Mouse (Mus musculus) thymus, postnatal 25 days (tissue): ENCODE data around the gene Strip1.

Source experiments
- DNase-seq: peaks from one replicate; pipeline ENCODE4 v3.0.0; 2022

Strip1 gene

DNA sequence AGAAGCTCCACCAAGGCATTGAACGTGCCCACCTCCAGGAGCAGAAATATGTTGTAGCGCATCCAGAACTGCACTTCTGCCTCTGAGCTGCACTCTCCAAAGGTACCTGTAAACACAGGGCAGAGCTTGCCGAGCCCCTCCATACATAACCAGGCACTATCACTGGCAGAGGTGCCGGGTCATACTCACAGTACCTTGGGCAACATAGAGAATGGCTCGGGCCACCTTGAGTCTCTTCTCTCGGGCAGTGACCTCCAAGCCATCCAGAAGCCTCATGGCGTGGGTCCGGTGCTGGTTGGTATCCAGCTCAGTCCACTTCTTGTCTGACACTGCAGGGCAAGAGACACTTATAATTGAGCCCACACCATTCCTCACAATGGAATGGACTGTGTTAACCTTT lies 4.7 kb downstream of the Strip1 start:
- DNase-seq = no peak

DNA sequence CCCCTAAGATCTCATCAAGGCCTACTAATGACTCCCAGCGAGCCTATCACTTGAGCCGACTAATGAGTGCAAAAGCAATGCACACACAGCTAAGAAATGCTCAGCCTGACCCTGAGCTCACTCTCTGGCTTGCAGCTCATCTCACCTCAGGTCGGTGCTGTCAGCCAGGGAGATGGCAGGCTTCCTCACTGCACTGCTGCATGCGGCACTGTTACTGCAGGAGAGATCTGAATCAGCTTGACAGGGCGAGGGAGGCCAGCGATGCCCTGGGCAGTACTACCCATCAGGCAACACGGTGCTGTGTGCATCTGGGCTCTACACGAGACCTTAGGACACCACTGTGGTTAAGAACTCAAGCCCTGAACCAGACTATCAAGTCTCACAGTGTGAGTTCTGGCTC lies 6.0 kb downstream of the Strip1 start:
- DNase-seq = no peak

DNA sequence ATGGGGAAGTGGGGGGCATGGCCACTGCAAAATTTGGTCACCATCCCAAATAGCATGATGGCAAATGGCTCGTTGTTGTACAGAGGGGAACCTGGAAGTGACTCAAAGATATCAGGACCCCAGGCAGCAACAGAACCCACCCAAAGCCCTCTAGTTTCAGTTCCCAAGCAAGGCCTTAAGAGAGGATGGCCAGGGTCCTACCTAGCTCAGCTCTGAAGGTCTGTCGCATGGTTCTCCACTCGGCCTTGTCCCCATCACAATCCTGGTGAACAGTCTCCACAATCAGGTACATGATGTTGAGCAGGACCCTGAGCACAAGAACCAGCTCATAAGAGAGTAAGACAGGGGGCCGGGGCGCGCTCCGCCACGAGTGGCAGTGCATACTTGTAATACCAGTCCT lies 7.1 kb downstream of the Strip1 start:
- DNase-seq = no peak

DNA sequence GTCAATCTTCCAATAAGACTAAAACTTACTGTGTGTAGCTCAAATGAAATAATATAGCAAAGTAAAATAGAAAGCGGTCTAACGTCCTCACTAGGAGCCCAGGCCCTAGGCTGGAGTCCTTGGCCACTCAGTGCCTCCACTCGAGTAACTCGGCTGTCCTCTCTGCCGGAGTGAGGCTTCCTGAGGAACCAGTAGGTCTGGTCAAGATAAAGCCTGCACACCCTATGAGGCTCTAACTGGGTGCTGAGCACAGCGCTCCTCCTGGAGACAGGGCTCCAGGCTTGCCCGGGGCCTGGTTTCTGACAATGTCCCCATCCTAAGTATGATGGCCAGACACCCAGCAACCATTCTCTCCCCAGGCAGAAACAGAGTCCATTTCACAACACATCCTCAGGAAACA lies 9.0 kb downstream of the Strip1 start:
- DNase-seq = no peak

DNA sequence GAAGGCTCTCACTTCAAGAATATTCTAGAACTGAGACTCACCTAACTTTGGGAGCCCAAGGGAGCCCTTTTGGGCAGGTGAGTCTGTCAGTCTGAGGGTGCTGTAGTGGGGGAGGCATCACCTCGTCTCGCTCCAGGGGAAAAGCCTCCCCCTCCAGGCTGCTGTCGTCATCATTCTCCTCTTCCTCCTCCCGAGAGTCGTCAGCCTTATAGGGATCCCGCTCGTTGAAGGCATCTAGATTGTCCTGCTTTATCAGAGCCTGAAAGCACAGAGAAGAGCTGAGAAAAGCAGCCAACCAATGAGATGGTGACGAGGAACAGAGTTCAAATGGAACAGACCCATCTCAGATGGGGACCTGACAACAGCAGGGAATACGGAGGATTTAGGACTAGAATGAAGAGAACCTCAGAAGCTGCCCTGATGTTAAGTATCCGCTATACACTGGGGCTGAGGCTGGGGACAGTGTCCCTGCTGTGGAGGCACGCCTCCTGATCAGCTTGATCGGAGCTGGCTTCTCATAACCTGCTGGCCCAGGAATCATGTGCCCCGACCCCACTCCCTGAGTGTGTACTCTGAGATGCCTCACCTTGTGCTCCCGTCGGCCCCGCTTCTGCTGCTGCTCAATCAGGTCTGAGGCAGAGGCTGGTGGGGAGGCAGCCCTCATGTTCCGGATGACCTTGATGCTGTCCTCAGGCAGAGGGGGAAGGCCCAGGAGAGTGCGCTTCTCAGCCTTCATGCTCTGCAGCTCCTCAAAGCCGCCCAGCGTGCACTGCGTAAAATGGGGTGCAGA lies 10.0 kb downstream of the Strip1 start:
- DNase-seq = no peak

DNA sequence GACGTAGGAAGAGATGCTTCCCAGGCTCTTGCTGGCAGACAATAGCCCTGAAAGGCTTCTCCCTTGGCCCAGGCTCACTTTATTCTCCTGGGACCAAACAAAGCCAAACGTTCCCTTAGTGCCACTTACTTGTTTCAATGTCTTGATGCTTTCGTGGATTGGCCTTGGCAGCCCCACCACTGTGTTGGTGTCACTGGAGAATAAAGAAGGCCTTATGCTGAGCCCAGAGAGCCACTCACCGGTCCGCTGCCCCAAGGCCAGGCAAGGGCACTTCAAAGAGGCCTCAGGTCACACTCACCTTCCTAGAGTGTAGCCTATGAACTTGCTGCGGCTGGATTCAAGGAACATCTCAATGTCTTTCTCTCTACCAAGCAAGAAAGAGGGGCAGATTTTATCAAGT lies 11.6 kb downstream of the Strip1 start:
- DNase-seq = no peak

DNA sequence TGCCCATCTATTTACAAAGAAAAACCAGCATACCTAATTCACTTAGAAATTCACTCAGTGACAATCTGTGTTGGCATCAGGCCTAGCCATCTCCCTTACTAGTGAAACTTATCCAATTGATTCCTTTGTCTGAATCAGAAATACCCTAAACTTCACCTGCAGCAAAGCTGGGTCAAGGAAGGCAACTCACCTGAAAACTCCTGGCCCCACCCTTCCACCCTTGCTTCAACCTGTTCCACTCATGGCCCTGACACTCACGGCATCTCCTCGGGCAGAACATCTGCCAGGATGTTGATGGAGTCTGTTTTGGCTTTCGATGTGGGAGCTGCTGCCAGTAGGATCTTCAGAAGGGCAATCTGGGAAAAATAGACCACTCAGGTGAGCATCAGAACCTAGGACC lies 13.7 kb downstream of the Strip1 start:
- no peak for DNase-seq

DNA sequence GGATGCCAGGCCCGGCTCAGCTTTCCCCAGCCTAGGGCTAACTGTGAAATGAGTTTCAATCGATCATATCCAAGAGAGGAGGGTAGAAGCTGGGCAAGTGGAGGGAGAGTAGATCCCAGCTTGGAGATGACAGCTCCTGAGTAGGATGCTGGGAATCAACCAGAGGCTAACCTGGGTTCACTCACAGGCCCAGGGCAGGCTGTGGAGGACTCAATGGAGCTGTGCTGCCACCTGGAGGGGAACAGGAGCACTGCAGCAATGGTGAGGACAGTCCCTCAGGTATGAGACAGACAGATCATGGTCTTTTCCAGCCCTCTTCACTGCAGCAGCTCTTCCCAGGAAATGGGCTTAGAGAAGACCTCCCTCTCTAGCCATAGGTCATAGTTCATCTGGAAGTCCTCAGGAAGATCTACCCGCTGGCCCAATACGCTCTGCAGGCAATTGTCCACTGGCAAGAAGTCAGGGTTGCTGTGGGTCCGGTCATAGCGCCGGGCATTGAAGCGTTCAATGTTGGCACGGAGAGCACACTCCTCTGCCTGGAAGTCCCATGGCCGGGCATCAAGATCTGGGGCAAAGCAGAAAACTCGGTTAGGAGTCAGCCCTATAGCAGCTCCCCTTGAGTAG lies 18.5 kb downstream of the Strip1 start:
- peak; percentile 62 for DNase-seq

DNA sequence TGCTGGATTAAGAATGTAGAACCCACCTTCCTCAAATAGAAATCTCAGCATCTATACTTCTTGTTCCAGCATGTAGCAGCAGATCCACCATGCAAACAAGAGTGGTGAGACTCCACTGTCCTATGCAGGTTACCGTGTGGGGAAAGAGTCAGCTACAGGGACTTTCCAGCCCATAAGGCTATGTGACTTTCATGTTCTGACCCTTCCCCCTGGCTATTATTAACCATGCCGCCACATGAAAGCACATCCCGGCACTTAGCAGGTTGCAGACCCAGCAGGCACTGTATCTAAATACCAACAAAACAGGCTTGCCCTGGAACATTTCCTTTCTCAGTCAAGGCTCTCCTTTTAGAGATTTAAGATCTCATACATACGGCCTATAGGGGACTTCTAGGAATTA lies 20.1 kb downstream of the Strip1 start:
- DNase-seq = no peak

DNA sequence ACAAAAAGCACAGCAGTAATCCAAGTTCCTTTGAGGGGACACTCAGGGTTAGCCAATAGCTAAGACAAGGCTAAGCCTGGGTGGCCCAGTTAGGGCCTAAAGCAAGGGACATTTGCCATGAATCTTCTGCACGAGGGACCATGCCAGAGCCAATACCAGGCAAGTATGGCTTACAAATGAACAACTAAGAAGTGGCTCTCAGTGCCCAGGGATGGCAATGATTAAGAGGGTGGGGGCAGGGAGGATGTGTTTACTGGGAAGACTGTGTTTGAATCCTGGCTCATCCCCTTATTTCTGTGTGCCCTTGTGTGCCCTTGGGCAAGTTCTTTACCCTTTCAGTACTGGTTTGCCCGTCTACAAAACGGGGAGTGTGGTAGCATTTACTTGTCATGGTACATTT lies 22.1 kb downstream of the Strip1 start:
- no peak for DNase-seq

DNA sequence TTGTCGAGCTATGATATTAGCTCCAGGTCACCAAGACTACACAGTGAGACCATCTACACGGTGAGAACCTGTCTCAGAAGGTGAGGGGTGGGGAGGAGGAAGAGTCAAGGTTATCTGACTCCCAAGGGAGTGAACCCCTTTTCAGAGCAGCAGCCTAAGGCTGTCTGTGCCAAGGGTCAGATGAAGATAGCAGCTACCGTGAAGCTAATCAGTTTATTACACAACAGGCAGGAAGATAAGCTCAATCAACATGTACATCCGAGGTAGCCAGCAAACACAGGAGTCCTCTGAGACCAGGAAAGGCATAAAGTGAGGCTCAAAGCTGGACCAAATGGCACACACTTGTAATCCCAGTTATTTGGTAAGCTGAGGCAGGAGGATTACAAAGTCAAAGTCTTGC lies 22.7 kb downstream of the Strip1 start:
- no peak for DNase-seq

DNA sequence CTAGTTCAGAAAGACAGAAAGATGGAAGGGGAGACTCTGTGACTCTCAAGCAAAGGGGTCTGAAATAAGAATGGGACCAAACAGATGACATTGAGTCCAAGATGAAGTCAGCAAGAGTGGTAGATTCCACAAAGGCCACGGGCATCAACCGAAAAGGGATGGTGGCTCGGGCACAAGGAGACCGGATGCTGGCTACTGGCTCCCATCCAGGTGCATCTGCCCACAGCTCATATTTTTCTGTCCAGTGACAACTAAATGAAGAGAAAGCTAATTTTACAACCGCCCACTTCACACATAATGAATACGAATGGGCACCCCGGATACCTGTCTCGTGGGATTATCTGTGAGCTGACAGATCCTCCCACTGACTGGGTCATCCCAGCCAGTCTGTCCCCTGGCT lies 24.3 kb downstream of the Strip1 start:
- no peak for DNase-seq

DNA sequence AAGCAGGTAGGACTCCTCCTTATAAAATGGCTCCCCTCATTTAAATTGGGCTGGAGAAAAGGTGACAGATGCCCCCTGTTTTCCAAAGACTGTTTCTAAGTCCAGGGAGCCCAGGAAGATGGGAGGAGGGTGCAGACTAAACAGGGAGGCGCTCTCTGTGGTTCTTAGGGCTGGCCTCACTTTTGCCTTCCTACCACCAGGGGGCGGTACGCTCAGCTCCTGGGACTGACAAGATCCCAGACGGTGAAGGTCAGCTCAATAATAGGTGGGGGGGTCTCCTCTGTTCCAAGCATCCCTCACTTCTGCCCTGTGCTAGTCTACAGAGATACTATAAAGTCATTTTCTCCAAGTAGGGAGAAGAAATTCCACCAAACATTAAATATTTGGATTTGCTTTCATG lies 26.2 kb downstream of the Strip1 start:
- peak; percentile 49 for DNase-seq

DNA sequence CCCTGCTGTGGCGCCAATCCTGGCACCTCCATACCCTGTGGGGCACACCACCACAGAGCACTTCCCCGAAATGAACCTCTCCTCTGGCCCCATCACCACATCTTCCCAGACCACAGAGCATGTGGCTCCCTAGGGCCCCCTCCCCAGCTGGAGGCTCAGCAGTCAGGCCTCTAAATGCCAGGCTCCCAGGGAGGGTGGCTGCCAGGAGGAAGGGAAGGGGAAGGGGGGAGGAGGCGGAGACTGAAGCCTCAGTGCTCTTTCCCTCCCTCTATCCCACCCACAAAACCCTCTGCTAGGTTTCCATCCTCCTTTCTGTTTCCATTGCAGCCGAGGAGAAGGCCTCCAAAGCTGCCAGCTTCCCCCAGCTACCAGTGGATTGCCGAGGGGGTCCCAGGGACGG lies 31.4 kb downstream of the Strip1 start:
- no peak for DNase-seq

DNA sequence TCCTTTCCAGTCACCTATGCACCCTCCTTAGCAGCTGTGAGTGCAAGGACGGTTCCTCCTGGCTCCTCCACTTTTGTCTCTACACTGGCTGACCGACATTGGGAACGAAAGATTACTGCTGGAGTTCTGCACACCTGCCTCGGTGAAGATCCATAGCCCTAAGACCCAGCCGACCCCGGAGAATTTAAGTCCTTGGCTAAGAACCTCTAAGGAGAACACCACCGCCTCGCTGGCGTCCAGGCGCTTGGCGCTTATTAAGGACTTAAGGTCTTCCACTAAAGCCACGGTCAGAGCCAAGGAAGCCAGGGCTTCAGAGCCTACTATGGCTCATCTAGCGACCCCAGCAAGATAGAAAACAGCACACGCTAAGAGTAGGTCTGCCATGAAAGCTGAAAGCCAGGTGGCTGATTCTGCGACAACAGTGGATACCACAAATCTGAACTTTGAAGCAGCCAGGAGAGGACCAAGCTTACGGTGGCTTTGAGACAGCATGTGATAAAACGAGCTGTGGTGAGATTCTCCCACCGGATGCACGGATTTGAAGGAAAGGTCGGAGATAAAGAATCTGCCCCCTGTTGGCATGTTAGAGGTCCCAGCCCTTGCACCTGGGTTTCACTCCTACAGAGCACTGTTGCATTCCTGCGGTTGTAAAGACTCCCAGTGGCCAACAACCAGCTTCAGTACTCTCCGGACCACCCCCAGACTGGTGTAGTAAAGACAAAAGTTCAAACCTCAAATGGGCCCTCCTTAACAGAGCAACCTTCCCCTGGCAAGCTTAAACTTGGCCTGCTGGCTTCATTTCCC lies 33.7 kb downstream of the Strip1 start:
- no peak for DNase-seq

DNA sequence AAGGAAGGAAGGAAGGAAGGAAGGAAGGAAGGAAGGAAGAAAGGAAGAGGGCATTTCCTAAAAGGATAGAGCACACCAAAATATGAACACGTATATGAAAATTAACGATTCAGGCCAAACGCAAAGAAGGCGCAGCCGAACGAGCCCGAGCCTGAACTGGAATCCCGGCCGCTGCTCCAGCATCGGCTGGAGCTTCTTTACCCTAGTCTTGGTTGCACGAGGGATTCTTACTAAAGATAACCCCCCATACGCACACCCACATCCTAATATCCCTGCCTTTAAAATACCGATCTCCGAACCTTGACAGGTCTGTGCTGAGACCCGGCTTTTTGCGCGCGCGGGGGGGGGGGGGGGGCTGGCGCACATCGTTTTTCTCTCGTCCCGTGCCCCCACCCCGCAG lies 34.4 kb downstream of the Strip1 start:
- DNase-seq = no peak

DNA sequence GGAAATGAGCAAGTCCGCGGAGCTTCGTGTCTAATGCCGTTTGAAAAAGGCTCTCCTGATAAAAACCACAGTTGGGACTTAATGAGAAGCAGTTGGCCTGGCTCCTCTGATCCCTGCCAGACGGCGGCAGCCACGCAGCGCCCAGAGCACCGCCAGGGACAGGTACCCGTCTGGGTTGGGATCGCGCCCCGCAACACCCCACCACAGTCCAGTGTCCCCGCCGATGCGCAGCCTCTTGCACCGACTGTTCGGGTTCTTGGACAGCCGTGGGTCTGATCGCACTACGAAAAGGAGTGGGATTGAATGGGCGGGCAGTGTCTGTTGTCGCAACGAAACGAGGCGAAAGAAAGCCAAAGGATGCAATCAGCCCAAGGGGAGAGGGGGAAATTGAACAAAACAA lies 34.9 kb downstream of the Strip1 start:
- no peak for DNase-seq

DNA sequence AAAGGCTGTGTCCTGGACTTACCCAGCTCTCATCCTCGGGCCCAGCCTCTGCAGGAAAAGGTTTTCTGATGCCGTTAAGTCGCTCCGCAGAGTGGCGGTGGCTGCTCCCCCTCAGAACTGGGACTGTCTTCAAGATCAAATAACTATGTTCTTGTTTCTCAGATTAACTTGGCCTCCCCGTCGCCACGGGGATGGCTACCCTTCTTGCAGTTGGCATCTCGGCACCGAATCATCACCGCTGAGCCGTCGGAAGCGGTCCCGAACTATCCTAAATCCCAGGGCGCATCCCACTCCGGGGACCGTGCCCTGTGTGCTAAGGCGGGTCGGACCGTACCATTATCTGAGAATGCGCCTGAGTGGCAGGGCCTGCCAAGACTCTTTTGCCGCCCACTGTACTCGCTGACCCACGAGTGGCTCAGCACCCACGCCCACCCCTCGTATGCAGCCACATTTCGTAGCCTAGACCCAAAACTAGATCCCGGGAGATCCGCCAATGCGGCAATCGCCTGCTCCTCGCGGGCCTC lies 35.5 kb downstream of the Strip1 start:
- no peak for DNase-seq

DNA sequence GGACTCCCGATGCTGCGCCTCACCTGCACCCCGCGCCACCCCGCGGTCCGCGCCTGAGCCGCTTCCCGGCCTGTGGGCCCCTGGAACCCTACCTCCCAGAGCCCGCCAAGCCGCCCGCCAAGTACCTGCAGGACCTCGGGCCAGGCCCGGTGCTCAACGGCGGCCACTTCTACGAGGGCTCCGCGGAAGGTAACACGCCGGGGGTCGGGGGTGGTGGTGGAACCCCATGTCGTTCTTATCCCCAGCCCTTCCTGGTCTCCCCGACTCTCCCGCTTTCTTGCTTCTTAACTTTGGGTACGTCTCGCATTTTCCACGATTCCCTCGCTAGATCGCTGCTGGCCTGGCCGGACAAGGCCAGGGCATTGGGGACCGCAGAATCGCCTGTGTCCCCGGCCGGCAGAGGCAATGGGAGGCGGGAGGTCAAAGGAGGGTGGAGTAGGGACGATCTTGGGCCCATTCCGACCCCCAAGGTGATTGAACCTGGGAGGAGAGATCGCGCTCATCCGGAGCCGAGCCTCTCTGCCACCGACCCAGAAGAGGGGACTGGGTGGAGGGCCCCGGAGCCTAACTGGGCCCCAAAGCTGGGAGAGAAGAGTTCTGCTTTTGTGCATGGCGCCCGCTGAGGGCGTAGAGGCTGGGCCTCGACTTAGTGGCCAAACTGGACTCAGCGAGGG lies 36.1 kb downstream of the Strip1 start:
- DNase-seq = no peak

DNA sequence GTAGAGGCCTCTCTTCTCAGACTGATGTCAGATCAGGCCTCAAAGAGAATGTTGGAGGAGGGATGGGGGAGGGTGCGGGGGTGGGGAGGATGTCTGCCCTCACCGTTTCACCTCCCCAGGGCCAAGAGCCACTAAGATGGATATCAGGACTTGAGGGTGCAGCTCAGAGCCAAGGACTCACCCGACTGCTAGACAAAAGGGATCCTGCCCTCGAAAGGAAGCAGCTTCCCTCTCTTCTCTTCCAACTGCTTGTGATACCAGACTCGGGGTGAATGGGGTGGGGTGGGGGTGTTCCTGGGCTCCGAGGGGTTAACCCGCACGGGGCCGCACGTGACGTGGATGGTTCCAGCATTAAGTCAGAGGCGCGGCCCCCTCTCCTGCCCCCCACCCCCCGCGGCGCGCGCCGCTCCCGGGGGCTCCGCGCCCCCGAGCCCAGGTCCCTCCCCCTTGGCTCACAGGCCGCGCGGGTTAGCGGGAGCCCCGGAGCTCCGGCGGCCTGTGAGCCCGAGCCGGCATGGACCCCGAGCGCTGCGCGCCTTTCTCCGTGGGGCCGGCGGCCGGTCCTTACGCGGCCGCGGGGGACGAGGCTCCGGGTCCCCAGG lies 36.7 kb downstream of the Strip1 start, which contains the start of gene Alx3:
TSS of gene Alx3 (plus strand) at position 370 of the 602 bp plus-strand sequence.
- no peak for DNase-seq

DNA sequence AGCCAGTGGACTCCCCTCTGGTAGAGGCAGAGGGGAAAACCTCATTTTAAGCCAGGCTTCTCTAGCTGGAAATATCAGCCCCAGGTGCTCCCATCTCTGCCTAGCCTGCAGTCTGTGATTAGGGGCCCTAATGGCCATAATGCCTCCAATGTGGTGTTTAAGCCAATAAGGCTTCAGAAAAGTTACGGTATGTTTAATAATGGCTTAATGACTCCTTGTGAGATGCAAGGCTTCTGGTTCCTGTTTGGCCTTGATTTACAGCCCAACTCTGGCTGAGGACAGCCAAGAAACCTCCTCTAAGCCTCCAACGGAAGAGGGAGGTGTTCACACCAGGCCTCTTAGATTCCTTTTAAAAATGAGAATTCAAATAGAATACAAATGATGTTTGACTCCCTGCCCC lies 37.9 kb downstream of the Strip1 start:
- DNase-seq = no peak

DNA sequence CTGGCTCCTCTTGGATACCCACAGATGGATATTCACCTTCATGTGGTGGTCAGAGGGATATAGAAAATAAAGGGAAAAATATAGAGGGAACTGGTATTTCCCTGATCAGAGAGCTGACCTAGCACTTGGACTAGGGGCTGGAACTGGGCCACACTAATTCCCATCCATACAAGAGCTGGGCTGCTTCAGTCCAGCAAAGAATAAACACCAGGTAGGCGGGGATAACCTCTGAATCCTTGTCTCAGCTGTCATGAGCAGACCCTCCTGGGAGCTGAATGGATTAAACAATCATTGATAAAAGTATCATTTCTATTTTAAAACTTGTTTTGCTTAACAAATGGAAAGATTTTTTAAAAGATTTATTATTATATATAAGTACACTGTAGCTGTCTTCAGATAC lies 39.9 kb downstream of the Strip1 start:
- DNase-seq = no peak

DNA sequence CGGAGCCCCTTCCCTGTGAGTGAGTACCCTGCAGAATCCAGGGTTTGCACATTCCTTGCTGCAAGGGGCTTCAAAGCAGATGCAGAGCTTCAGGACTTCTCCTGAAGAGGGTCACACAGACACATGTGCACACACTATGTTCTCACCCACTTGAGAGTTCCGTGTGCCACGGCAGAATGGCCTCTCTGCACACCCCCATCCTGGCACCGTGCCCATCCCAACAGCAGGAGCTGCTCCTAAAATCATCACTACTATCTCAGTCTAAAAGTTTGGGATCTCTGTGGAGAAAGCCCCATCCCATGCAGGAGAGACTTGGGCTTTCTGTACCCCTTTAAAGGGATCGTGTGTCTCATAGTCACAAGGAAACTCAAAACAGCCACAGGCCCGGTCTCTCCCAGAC lies 45.0 kb downstream of the Strip1 start:
- no peak for DNase-seq
